Mouse (Mus musculus) lung, postnatal 4 days (tissue): ENCODE results near the gene Aqp11.

Experiments
- DNase-seq, 2 experiments: peaks; one replicate each; pipeline ENCODE4 v3.0.0; 2021

Aqp11 gene

DNA sequence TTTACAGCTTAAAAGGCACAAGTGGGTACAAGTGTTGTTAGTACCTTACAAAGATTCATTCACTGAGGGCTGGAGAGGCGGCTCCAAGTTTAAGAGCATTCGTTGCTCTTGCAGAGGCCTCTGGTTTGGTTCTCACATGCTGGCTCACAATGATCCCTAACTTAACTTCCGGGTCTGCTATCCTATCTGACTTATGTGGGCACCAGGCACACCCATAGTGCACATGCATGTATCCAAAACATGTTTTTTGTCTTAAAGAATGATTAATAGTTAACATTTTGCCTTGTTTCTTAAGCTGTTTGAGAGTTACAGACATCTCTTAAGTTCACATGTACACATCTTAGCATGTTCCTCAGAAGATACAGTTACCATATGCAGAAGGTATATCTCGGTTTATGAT, 37.9 kb downstream of the Aqp11 start:
- no peak for DNase-seq

DNA sequence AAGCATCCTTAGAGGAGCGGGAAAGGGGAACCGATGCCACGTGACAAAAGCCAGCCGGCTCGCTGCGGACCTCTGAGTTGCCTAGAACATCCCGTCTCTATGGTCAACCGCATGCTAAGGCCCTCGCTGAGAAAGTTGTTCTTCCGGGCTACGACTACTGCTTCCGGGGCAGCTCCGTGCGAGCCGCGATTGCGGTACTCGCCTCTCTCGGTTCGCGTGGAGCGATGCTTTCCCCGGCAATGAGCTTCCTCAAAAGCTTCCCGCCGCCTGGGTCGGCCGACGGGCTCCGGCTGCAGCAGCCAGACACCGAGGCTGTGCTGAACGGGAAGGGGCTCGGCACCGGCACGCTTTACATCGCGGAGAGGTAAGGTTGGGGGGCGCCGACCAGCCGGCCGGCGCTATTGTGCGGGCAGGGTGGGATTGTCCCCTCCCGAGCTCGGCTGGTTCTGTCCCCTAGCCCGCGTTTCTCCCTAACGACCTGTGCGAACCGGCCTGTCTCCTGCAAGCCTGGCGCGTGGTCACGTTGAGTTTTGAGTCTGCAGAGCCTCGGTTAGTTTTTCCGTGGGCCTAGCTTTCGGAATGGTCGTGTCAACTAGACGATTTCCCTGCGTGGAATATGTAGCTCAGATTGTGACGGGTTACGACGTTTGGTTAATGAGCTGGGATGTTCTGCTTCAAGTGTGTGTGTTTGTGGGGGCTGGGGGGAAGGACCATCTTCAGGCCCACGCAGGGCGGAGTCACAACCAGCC, 41.4 kb downstream of the Aqp11 start, which contains the start of gene Clns1a:
Gene Clns1a (plus strand): TSS at position 129 of the 749 bp plus-strand sequence.
- DNase-seq = peak; percentile 92 to 93

DNA sequence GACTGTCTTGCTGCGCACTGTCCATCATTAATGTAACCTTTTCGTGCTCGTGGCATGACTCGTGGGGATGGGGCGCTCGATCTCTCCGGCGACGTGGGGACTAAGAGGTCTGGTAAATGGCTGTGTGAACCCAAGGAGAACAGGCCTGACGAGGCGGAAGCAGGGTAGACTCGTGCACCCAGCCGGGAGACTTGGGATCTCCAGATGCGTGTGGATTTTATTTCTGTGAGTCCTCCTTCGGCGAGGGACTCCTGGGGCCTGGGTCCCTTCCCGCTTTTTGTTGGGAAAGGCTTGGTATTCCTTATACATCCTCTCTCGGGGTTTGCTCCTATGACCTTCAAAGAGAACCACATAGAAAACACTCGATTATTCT, 42.0 kb downstream of the Aqp11 start:
- DNase-seq = no peak

DNA sequence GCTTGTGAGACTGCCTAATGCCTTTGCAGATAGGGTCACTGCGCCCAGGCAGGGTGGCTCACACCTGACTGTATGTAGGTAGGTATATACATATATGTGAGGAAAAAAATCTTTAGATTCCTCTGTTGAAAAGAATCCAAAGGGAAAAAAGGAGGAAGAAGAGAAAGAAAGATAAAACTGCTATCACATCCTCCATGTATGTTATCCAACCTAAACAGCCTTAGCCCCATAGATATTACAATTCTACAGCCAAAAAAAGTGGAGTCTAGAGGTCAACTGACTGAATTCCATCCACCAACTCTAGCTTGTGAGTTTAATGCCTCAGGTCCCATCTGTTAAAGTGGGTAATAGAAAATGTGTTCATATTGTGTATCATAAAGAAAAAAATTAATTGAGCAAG, 42.6 kb downstream of the Aqp11 start:
- DNase-seq = no peak

DNA sequence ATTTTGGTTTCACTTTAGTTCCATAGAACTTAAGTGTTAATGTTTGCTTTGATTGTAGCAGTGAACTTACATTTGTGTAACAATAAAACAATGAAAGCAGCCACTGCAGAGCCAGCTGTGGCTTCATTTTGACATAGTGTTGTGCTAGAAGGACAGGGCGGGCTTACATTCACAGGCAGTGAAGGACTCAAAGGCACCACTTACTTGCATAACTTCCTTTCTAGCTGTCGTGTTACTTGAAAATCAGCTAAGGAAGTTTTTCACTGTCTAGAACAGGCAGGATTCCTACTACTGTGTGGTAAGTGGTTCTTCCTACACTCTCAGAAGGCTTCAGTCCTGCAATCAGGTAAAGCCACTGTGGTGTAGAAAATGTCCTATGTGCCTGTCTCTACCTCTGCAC, 50.3 kb downstream of the Aqp11 start:
- no peak for DNase-seq

DNA sequence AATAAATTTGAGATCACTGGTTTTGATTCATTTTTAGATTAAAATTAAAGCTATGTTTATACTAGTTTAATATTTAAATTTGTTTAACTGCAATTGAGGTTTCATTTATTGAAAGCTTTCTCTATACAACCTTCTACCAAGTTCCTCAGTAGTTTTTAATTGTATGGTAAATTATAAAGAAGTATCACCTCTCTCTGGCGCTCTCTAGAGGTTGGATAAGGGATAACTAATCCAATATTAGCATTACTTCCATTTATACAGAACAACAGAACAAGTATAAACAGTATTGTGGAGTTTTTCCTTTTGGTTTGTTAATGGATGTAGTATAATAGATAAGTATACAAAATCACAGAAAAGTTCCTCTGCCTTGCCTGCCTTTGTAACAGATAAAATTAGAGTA, 58.9 kb downstream of the Aqp11 start:
- no peak for DNase-seq
